In the genomic region with DNA sequence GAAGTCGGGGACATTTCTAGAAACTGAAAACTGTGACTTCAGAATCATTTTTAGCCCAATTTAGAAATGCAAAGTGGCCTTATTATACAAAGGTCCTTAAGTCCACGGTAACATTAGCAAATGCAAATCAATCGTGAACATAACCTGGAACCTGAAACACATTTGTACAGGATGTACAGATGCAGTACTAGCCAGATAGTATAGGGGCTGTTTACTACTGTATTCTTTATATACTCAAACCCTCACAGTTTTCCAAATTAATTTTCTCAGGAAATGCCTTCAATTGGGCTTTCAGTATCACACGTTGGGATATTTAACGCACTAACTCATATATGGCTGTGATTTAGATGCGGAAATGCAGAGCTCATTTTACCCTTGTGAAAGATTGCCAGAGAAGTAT, we compare ENCODE assay signal across 15 mouse cellular contexts. TPM values are rescaled to one million over a fixed set of nuclear protein-coding genes. Genes with fewer than 3 reads are reported as not detected.
"Had no signal": no experiment of that assay in that cellular context is flagged by ENCODE, and none has a peak within 500 bp of the region (broad histone marks: within the 10 kb centered on the region; RNA-seq: fewer than 3 reads in every experiment).

No protein-coding gene starts in this region.

- H3K27ac ChIP-seq: liver, embryonic 12.5 days; liver, embryonic 14.5 days had no signal

- H3K4me2 ChIP-seq: liver, embryonic 12.5 days; lung, embryonic 14.5 days had no signal

- ATAC-seq: liver, embryonic 12.5 days had no signal

- H3K9me3 ChIP-seq: liver, embryonic 12.5 days had no signal

- H3K27me3 ChIP-seq: liver, embryonic 12.5 days had no signal

- H3K4me3 ChIP-seq: liver, embryonic 12.5 days; myocyte had no signal

- H3K4me1 ChIP-seq: liver, embryonic 12.5 days had no signal

- H3K36me3 ChIP-seq: liver, embryonic 12.5 days had no signal

- DNase-seq: lung, adult 18-20 months; lung, embryonic 14.5 days; lung, postnatal 10 days; lung, postnatal 4 days; right cerebral cortex, adult 18-20 months; right cerebral cortex, postnatal 25 days; right cerebral cortex, postnatal 4 days; spleen, adult 18-20 months; thymus, adult 18-20 months; thymus, postnatal 14 days; thymus, postnatal 36 days had no signal

- H3K9ac ChIP-seq: liver, embryonic 12.5 days; liver, embryonic 14.5 days; lung, embryonic 14.5 days had no signal

RNA-seq across cellular contexts. Expression of a gene that starts 16.0 kb away (rescaled TPM):
- total RNA-seq: megakaryocyte-erythroid progenitor cell, adult 5-6 weeks had no signal
